Mouse (Mus musculus) bone marrow, adult 2 months (tissue): ENCODE results near the gene Pkn3.

ENCODE experiments used
- CTCF ChIP-seq: fragments of 200-500 bp; IDR thresholded peaks from 2 replicates; pipeline ENCODE4 v1.5.1; 2011; ENCODE audit warnings: low read length, control low read depth; ENCODE audit not compliant: control insufficient read depth, insufficient read depth
- POLR2A ChIP-seq: fragments of 200-500 bp; IDR thresholded peaks from 2 replicates; pipeline ENCODE4 v1.6.1; 2011; ENCODE audit warnings: low read depth, mild to moderate bottlenecking, control low read depth, low read length, borderline replicate concordance; ENCODE audit not compliant: control insufficient read depth

GRCm38 (mm10) chr2:30057223-30057904 is 20.1 kb upstream of the Pkn3 start, which contains the start of gene Set:
- TF ChIP-seq POLR2A (no peak), CTCF (no peak)
